Mouse (Mus musculus): ENCODE results near the gene Mgat5.
A peak's percentile ranks its signal among the peaks of the same experiment; 100 is the strongest.

DNA sequence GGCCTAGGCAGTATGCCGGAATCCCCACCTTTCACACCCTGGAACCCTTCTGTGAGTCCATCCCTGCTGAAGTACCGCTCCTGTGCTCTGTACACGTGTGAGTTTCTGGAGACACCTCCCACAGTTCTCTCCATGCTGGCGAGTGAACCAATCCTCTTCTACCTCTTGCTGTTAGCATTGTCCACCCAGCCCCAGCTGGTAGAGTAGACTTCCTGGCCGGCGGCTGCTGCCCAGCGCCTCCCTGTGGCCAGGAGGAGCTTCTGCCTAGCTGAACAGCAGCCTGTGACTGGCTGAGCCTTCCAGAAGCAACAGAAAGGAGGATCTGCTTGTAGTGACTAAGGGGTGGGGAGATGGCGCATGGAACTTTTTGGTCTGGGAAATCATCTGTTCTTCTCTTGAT, 279.4 kb downstream of the Mgat5 start:
- TF ChIP-seq CTCF (IDR thresholded peaks at IDR 0.05; ENCODE audit: low read depth, low read length) (0 out of 2 replicates have a peak, but pooled peaks have one; percentile 24), POLR2A (IDR thresholded peaks at IDR 0.05; ENCODE audit: borderline replicate concordance, low read depth, low read length) (no peak)
